Mouse (Mus musculus) midbrain, embryonic 10.5 days (tissue): Measurements from ENCODE around the gene Fam19a3. TPM values are rescaled to one million over a fixed set of nuclear protein-coding genes. Genes with fewer than 3 reads are reported as not detected.
"Not testable (repeated sequence)": the region's sequence is repeated elsewhere in the genome, so short reads cannot be mapped to it uniquely, and the experiment has no call there.

Experiments used
- DNase-seq: peaks from one replicate; pipeline ENCODE4 v3.0.0-alpha.2; 2017; ENCODE audit warnings: low spot score
- H3K27ac ChIP-seq: fragments of 300-500 bp; sonication (generic); replicated peaks from 2 replicates; pipeline ENCODE4 v1.5.1; 2016; ENCODE audit warnings: mild to moderate bottlenecking
- H3K27me3 ChIP-seq: fragments of 300-500 bp; sonication (generic); 2 replicates; pipeline ENCODE4 v1.6.1; 2016; ENCODE audit warnings: low read depth, mild to moderate bottlenecking; ENCODE audit not compliant: poor library complexity, severe bottlenecking
- H3K36me3 ChIP-seq: fragments of 300-500 bp; sonication (generic); 2 replicates; pipeline ENCODE4 v1.6.1; 2016; ENCODE audit warnings: mild to moderate bottlenecking, moderate library complexity
- H3K4me1 ChIP-seq: fragments of 300-500 bp; sonication (generic); 2 replicates; pipeline ENCODE4 v1.6.1; 2016
- H3K4me3 ChIP-seq: fragments of 300-500 bp; sonication (generic); 2 replicates; pipeline ENCODE4 v1.5.1; 2016; ENCODE audit warnings: mild to moderate bottlenecking, moderate library complexity
- H3K9me3 ChIP-seq: fragments of 300-500 bp; sonication (generic); replicated peaks from 2 replicates; pipeline ENCODE4 v1.6.1; 2016; ENCODE audit warnings: mild to moderate bottlenecking
- WGBS: fragments of 180-500 bp; shearing (Covaris S2); methylation state at CpG from one replicate; pipeline ENCODE4 v1.1.7; 2016; 5-methylcytosine and 5-hydroxymethylcytosine counted together
- polyA plus RNA-seq: library from polyadenylated mRNA; unstranded; fragments of >200 nt; fragmentation: Nextera tagmentation; extraction: Ambion mirVana; gene quantifications from 2 replicates; pipeline ENCODE4 v1.2.1, GENCODE M21; 2016

Gene Fam19a3
- polyA plus RNA-seq, 1 experiment from 2014 or later: 0.15 TPM

- peaks cover 14% of the 10 kb centered on the region for H3K4me1 ChIP-seq
- H3K27me3 ChIP-seq: peaks cover 72% of the 10 kb centered on the region
- H3K27ac ChIP-seq: no peak overlapping the region
- H3K9me3 ChIP-seq: no peaks in the 10 kb centered on the region
- no peak overlapping the region for H3K4me3 ChIP-seq
- H3K36me3 ChIP-seq: no peaks in the 10 kb centered on the region
- DNase-seq: no peak
- WGBS: 85% methylated on average over 3 of the region's 3 CpGs
These were observed 10.7 kb downstream of the Fam19a3 start for GRCm38 (mm10) chr3:104770918-104771317.

GRCm38 (mm10) chr3:104770035-104770434 is 11.6 kb downstream of the Fam19a3 start:
- Histone ChIP-seq H3K36me3 (no peaks in the 10 kb centered on the region), H3K27ac (no peak overlapping the region), H3K4me3 (no peak overlapping the region), H3K4me1 (peaks cover 13% of the 10 kb centered on the region), H3K27me3 (peaks cover 65% of the 10 kb centered on the region), H3K9me3 (no peaks in the 10 kb centered on the region)
- no peak for DNase-seq
- 58% methylated on average over 10 of the region's 10 CpGs for WGBS

GRCm38 (mm10) chr3:104769135-104769534 is 12.5 kb downstream of the Fam19a3 start:
- WGBS: 45% methylated on average over 3 of the region's 3 CpGs

GRCm38 (mm10) chr3:104767716-104768115 is 13.9 kb downstream of the Fam19a3 start:
- no peak overlapping the region for H3K27ac ChIP-seq
- peaks cover 13% of the 10 kb centered on the region for H3K4me1 ChIP-seq
- H3K27me3 ChIP-seq: peaks cover 55% of the 10 kb centered on the region
- no peak overlapping the region for H3K4me3 ChIP-seq
- H3K9me3 ChIP-seq: no peaks in the 10 kb centered on the region
- no peaks in the 10 kb centered on the region for H3K36me3 ChIP-seq
- WGBS: 84% methylated on average over 4 of the region's 4 CpGs
- no peak for DNase-seq

More at GRCm38 (mm10) chr3:104769135-104769534, 12.5 kb downstream of the Fam19a3 start:
- H3K4me1 ChIP-seq: peaks cover 13% of the 10 kb centered on the region
- DNase-seq: no peak
- peaks cover 65% of the 10 kb centered on the region for H3K27me3 ChIP-seq
- H3K36me3 ChIP-seq: no peaks in the 10 kb centered on the region
- H3K27ac ChIP-seq: no peak overlapping the region
- H3K9me3 ChIP-seq: no peaks in the 10 kb centered on the region
- no peak overlapping the region for H3K4me3 ChIP-seq

GRCm38 (mm10) chr3:104767141-104767540 is 14.5 kb downstream of the Fam19a3 start:
- no peaks in the 10 kb centered on the region for H3K9me3 ChIP-seq
- no peak for DNase-seq
- peaks cover 14% of the 10 kb centered on the region for H3K4me1 ChIP-seq
- H3K36me3 ChIP-seq: no peaks in the 10 kb centered on the region
- no peak overlapping the region for H3K4me3 ChIP-seq
- 66% methylated on average over 2 of the region's 2 CpGs for WGBS
- no peak overlapping the region for H3K27ac ChIP-seq
- H3K27me3 ChIP-seq: peaks cover 50% of the 10 kb centered on the region

GRCm38 (mm10) chr3:104765021-104765420 is 16.6 kb downstream of the Fam19a3 start:
- 28% methylated on average over 4 of the region's 4 CpGs for WGBS
- Histone ChIP-seq H3K27me3 (peaks cover 51% of the 10 kb centered on the region), H3K4me1 (peaks cover 19% of the 10 kb centered on the region), H3K9me3 (no peaks in the 10 kb centered on the region), H3K36me3 (no peaks in the 10 kb centered on the region), H3K27ac (no peak overlapping the region), H3K4me3 (no peak overlapping the region)
- no peak for DNase-seq

GRCm38 (mm10) chr3:104762103-104762863 is 19.4 kb downstream of the Fam19a3 start:
- Histone ChIP-seq H3K27me3 (peaks cover 55% of the 10 kb centered on the region), H3K4me1 (peaks cover 16% of the 10 kb centered on the region)
- H3K36me3 ChIP-seq, H3K4me3 ChIP-seq, H3K27ac ChIP-seq, H3K9me3 ChIP-seq, DNase-seq: not testable (repeated sequence)
- 15% methylated on average over 20 of the region's 20 CpGs for WGBS

- 8% methylated on average over 5 of the region's 5 CpGs for WGBS
- peaks cover 62% of the 10 kb centered on the region for H3K27me3 ChIP-seq
- no peak for DNase-seq
- H3K27ac ChIP-seq: peak overlapping the region; percentile 80
- H3K4me3 ChIP-seq: peak overlapping the region; percentile 56
- no peaks in the 10 kb centered on the region for H3K9me3 ChIP-seq
- H3K36me3 ChIP-seq: no peaks in the 10 kb centered on the region
- H3K4me1 ChIP-seq: peaks cover 16% of the 10 kb centered on the region
These were observed 22.8 kb downstream of the Fam19a3 start for GRCm38 (mm10) chr3:104758869-104759268.

- Histone ChIP-seq H3K27ac (peak overlapping the region; percentile 80), H3K4me3 (peak overlapping the region; percentile 56), H3K27me3 (peaks cover 64% of the 10 kb centered on the region), H3K9me3 (no peaks in the 10 kb centered on the region), H3K4me1 (peaks cover 16% of the 10 kb centered on the region), H3K36me3 (no peaks in the 10 kb centered on the region)
- peak; percentile 87 for DNase-seq
- WGBS: 2% methylated on average over 27 of the region's 27 CpGs
These were observed 23.2 kb downstream of the Fam19a3 start for GRCm38 (mm10) chr3:104758406-104758805.

GRCm38 (mm10) chr3:104752845-104753244 is 28.8 kb downstream of the Fam19a3 start:
- 13% methylated on average over 24 of the region's 25 CpGs for WGBS
- not testable (repeated sequence) for H3K9me3 ChIP-seq, H3K27ac ChIP-seq, H3K4me1 ChIP-seq, H3K36me3 ChIP-seq
- Histone ChIP-seq H3K4me3 (peak overlapping the region; percentile 29), H3K27me3 (peaks cover 36% of the 10 kb centered on the region)
- peak; percentile 35 for DNase-seq

GRCm38 (mm10) chr3:104743864-104744263 is 37.8 kb downstream of the Fam19a3 start:
- H3K36me3 ChIP-seq: no peaks in the 10 kb centered on the region
- no peak overlapping the region for H3K27ac ChIP-seq
- H3K9me3 ChIP-seq: no peaks in the 10 kb centered on the region
- no peaks in the 10 kb centered on the region for H3K4me1 ChIP-seq
- H3K4me3 ChIP-seq: no peak overlapping the region
- 84% methylated on average over 1 of the region's 1 CpGs for WGBS
- DNase-seq: no peak
- no peaks in the 10 kb centered on the region for H3K27me3 ChIP-seq

- Histone ChIP-seq H3K36me3 (no peaks in the 10 kb centered on the region), H3K27ac (no peak overlapping the region), H3K4me1 (no peaks in the 10 kb centered on the region), H3K4me3 (no peak overlapping the region), H3K27me3 (no peaks in the 10 kb centered on the region), H3K9me3 (no peaks in the 10 kb centered on the region)
- no peak for DNase-seq
- WGBS: 46% methylated on average over 1 of the region's 1 CpGs
These were observed 38.5 kb downstream of the Fam19a3 start for GRCm38 (mm10) chr3:104743161-104743560.

GRCm38 (mm10) chr3:104741954-104742353 is 39.7 kb downstream of the Fam19a3 start:
- Histone ChIP-seq H3K27me3 (no peaks in the 10 kb centered on the region), H3K4me3 (no peak overlapping the region), H3K9me3 (no peaks in the 10 kb centered on the region)

More at GRCm38 (mm10) chr3:104741954-104742353, 39.7 kb downstream of the Fam19a3 start:
- Histone ChIP-seq H3K36me3 (no peaks in the 10 kb centered on the region), H3K4me1 (no peaks in the 10 kb centered on the region), H3K27ac (no peak overlapping the region)
- no peak for DNase-seq
- 97% methylated on average over 3 of the region's 3 CpGs for WGBS
